Mouse (Mus musculus): ENCODE measurements around the gene Klhl13. TPM values are rescaled to one million over a fixed set of nuclear protein-coding genes. Genes with fewer than 3 reads are reported as not detected.

The Klhl13 gene
- 105 and 109 TPM in 2 replicates for polyA plus RNA-seq (2012; rRNA removed)

DNA sequence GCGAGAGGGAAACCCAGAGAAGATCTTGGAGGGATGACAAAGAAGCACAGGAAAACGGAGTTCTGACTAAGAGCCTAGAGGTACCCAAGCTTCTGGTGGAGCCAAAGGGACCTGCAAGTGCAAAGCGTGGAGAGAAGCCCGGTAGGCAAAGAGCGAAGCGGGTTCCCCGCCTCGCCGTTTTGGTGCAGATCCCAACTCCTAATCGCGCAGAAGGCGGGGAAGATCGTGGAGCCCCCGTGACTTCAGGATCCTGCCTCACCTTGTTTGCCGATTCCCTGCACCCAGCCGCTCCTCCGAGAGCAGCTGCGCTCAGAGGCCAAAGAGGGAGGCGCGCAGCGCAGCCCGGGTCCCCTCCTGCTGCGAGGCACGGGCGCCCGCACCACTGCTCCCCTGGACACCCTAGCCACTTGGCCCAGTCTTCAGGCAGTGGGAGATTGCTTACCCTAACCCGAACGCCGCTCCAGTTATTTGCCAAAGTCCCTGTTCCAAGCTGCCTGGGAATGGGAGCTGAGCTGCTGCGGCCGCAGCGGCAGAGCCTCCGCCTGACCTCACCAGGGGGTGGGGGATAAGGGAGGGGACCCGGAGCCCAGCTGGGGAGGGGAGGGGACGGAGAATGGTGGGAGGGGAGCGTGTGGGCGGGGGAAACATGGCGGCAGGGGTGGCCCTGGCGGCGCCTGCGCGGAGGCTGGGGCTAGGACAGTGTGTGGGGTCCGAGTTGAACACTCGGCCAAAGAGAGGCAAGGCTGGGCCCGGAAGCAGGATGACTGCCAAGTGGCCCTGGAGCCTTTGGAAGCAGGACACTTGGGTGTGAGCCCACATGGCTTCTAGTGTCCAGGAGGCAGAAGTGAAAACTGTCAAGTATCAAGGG, at the start of gene Klhl13:
Gene Klhl13, minus strand, starts transcription at position 569 of the 868 bp plus-strand sequence.

Data from central nervous system, embryonic 18 days (tissue).